Mouse (Mus musculus) embryonic fibroblast, embryonic 13.5 days (primary cell): ENCODE data around the gene Prkag1.

Experiments
- CTCF ChIP-seq: IDR thresholded peaks from 2 replicates; pipeline ENCODE4 v1.5.1; 2011; ENCODE audit warnings: mild to moderate bottlenecking, control low read depth, low read length, moderate library complexity, borderline replicate concordance; ENCODE audit not compliant: insufficient read depth
- POLR2A ChIP-seq: IDR thresholded peaks from 2 replicates; pipeline ENCODE4 v1.6.1; 2011; ENCODE audit warnings: low read depth, mild to moderate bottlenecking, control low read depth, low read length, moderate library complexity

DNA sequence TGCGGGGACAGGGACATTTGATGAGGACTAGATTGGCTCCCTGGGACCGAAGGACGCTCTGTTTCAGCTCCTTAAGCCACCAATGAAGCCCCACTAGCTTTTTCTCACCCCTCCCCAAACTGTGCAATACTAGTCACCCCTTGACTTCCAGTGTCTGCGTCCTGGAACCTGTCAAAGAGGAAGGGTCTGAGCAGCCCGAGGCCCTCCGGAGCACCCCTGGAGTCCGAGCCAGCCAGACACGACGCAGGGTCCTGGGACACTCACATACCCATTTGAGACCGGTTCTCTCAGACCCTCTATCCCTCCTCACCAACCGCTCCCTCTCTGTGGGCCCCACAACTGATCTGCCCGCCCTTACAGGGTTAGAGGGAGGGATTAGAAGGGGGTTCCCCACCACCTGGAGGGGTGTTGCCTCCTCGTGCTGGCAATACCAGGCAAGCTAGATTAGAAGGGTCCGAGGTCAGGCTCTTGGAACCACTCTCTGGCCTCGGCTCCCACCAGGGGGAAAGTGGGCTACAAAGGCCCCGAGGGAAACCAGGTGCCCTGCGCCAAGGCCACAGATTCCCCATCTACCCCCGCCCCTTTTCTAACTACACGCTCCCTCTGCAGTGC is 54.2 kb downstream of the Prkag1 start:
- TF ChIP-seq CTCF = no peak
- TF ChIP-seq POLR2A = no peak
